Mouse (Mus musculus) liver, embryonic 13.5 days (tissue): ENCODE data around the gene Olfr1394. TPM values are rescaled to one million over a fixed set of nuclear protein-coding genes. Genes with fewer than 3 reads are reported as not detected.

Source experiments
- polyA plus RNA-seq: library from polyadenylated mRNA; unstranded; fragments of >200 nt; fragmentation: Nextera tagmentation; extraction: Ambion mirVana; gene quantifications from 2 replicates; pipeline ENCODE4 v1.2.1, GENCODE M21; 2015

Olfr1394 gene
- polyA plus RNA-seq, 1 experiment from 2014 or later: not detected

Other genes starting within 250 kb of the Olfr1394 start
- 2.0 and 3.6 TPM in 2 replicates for gene Psme2b, start 208.2 kb upstream of the Olfr1394 start, polyA plus RNA-seq
- 0.05 and 0.12 TPM in 2 replicates for gene Olfr56, start 175.5 kb upstream of the Olfr1394 start, polyA plus RNA-seq
- 0.54 and 0.65 TPM in 2 replicates for gene 9930111J21Rik1, start 175.0 kb upstream of the Olfr1394 start, polyA plus RNA-seq
- not detected in 2 replicates for gene Gm12185, start 162.2 kb upstream of the Olfr1394 start, polyA plus RNA-seq
- gene Tgtp1, start 160.2 kb upstream of the Olfr1394 start, polyA plus RNA-seq: 0.67 and 0.78 TPM in 2 replicates
- gene 9930111J21Rik2, start 103.1 kb upstream of the Olfr1394 start, polyA plus RNA-seq: 0.52 and 0.65 TPM in 2 replicates
- 0.22 and 0.59 TPM in 2 replicates for gene Tgtp2, start 90.2 kb upstream of the Olfr1394 start, polyA plus RNA-seq
- gene Ifi47, start 77.8 kb upstream of the Olfr1394 start, polyA plus RNA-seq: 7.3 and 7.4 TPM in 2 replicates
- not detected in 2 replicates for gene Olfr1396, start 39.5 kb upstream of the Olfr1394 start, polyA plus RNA-seq
- gene Olfr1395, start 12.1 kb upstream of the Olfr1394 start, polyA plus RNA-seq: not detected in 2 replicates
- 0.78 and 0.81 TPM in 2 replicates for gene Btnl9, start 32.8 kb downstream of the Olfr1394 start, polyA plus RNA-seq
- gene Zfp62, start 48.9 kb downstream of the Olfr1394 start, polyA plus RNA-seq: 10.7 and 14.2 TPM in 2 replicates
- 32.0 and 32.6 TPM in 2 replicates for gene Mgat1, start 89.8 kb downstream of the Olfr1394 start, polyA plus RNA-seq
- not detected in 2 replicates for gene Olfr1393, start 123.9 kb downstream of the Olfr1394 start, polyA plus RNA-seq
- gene Olfr1392, start 130.9 kb downstream of the Olfr1394 start, polyA plus RNA-seq: not detected in 2 replicates
- not detected in 2 replicates for gene Olfr10, start 150.4 kb downstream of the Olfr1394 start, polyA plus RNA-seq
- not detected in 2 replicates for gene Olfr1391, start 168.4 kb downstream of the Olfr1394 start, polyA plus RNA-seq
- gene Olfr1390, start 180.8 kb downstream of the Olfr1394 start, polyA plus RNA-seq: not detected in 2 replicates